Mouse (Mus musculus): ENCODE results near the gene Plxnd1.
A peak's percentile ranks its signal among the peaks of the same experiment; 100 is the strongest.

- no peak for TF ChIP-seq CTCF (IDR thresholded peaks at IDR 0.05; ENCODE audit: borderline replicate concordance, insufficient read depth, low read depth, low read length)
- TF ChIP-seq POLR2A (IDR thresholded peaks at IDR 0.05; ENCODE audit: borderline replicate concordance, insufficient read depth, low read length): peak; percentile 25; the same call in 1 of the 2 replicates
Observed at GRCm38 (mm10) chr6:115915601-115916445, 79.0 kb downstream of the Plxnd1 start.

Measured in cerebellum, adult 2 months (tissue).